Mouse (Mus musculus): ENCODE measurements around the gene Foxp2. TPM values are rescaled to one million over a fixed set of nuclear protein-coding genes. Genes with fewer than 3 reads are reported as not detected.

The Foxp2 gene
- polyA plus RNA-seq, 1 experiment = 0.32 TPM

DNA sequence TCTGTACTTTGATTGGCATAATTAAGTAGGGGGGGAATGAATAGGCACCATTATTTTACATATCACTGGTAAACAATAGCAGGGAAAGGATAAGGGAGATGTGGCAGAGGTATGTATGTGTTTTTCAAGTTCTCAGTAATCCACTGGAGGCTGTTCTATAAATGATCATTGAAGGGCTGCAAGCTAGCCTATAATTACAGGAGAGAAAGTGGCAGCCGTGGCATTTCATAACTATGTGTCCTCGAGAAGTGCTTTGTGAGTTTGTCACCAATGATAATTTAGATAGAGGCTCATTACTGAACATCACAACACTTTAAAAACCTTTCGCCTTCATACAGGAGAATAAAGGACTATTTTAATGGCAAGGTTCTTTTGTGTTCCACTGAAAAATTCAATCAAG, 500.0 kb downstream of the Foxp2 start:
- TF ChIP-seq POLR2A (IDR thresholded peaks at IDR 0.05; ENCODE audit: borderline replicate concordance, low read depth, low read length) = no peak
- no peak for TF ChIP-seq CTCF (IDR thresholded peaks at IDR 0.05; ENCODE audit: low read depth, low read length)
- no peak overlapping the region for H3K4me3 ChIP-seq (ENCODE audit: insufficient read depth, low read length)
- H3K4me1 ChIP-seq (ENCODE audit: control insufficient read depth, insufficient read depth, low read length) = no peaks in the 10 kb centered on the region
- H3K27ac ChIP-seq (ENCODE audit: insufficient read depth, low read depth, low read length) = no peak overlapping the region

DNA sequence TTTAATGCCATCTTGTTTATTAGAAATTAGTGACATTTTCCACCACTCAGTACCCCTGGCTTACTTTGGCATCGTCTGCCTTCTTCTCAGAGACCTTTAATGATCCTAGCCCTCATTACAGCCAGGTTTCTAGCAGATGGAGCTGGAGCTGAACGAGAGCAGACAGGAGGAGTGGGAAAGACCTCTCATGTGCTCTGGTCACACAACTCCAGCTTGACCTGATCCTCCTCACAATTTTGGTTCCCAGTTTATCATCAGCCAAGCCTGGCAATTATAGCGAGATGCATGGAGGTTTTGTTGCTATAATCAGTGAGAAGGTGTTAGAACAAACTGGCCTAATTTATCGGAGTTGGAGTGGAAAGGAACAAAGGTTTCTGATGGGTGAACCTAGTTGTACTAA, 500.9 kb downstream of the Foxp2 start:
- no peak overlapping the region for H3K27ac ChIP-seq (ENCODE audit: insufficient read depth, low read depth, low read length)
- H3K4me1 ChIP-seq (ENCODE audit: control insufficient read depth, insufficient read depth, low read length) = no peaks in the 10 kb centered on the region
- no peak overlapping the region for H3K4me3 ChIP-seq (ENCODE audit: insufficient read depth, low read length)
- TF ChIP-seq POLR2A (IDR thresholded peaks at IDR 0.05; ENCODE audit: borderline replicate concordance, low read depth, low read length) (no peak), CTCF (IDR thresholded peaks at IDR 0.05; ENCODE audit: low read depth, low read length) (no peak)

DNA sequence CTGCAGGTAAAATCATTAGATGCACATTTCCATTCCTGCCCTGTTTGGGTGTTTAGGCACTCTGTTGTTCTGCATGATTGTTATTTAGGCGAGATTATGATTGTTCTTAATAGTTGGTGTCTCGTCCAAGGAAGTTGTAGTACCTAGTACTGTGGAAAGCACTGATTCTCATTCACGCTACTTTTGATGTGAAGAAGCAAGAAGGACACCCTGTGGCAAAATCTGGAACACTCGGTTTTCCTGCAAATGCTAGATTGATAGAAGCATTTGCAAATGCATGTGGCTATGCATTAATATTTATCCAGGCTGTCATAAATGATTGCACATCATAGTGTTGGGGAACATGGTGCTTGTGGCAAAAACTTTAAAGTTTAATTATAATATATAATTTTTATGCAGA, 514.0 kb downstream of the Foxp2 start:
- Histone ChIP-seq H3K4me1 (ENCODE audit: control insufficient read depth, insufficient read depth, low read length) (no peaks in the 10 kb centered on the region), H3K27ac (ENCODE audit: insufficient read depth, low read depth, low read length) (no peak overlapping the region), H3K4me3 (ENCODE audit: insufficient read depth, low read length) (no peak overlapping the region)
- no peak for TF ChIP-seq POLR2A (IDR thresholded peaks at IDR 0.05; ENCODE audit: borderline replicate concordance, low read depth, low read length)
- TF ChIP-seq CTCF (IDR thresholded peaks at IDR 0.05; ENCODE audit: low read depth, low read length) = no peak

DNA sequence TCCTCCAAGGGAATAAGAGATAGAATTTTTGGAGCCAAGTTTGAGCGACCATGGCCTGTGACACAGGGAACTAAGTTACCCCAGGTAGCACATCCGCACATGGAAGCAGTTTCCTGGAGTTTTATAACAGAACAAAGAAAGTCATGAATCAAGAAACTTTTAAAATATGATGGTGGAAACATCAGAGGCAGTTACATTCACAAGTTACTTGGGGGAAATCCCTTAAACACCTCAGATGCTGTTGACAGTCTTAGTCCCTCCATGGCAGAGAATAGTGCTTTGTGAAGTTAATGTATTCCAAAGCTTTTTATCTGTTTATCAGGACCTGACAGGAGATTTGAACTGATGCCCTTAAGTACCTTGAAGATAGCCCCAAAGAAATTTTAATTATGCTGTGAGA, 558.6 kb downstream of the Foxp2 start:
- no peak overlapping the region for H3K4me3 ChIP-seq (ENCODE audit: insufficient read depth, low read length)
- H3K27ac ChIP-seq (ENCODE audit: insufficient read depth, low read depth, low read length) = no peak overlapping the region
- peaks cover 4% of the 10 kb centered on the region; the same call in 1 of the 2 replicates for H3K4me1 ChIP-seq (ENCODE audit: control insufficient read depth, insufficient read depth, low read length)
- TF ChIP-seq CTCF (IDR thresholded peaks at IDR 0.05; ENCODE audit: low read depth, low read length) (no peak), POLR2A (IDR thresholded peaks at IDR 0.05; ENCODE audit: borderline replicate concordance, low read depth, low read length) (no peak)

DNA sequence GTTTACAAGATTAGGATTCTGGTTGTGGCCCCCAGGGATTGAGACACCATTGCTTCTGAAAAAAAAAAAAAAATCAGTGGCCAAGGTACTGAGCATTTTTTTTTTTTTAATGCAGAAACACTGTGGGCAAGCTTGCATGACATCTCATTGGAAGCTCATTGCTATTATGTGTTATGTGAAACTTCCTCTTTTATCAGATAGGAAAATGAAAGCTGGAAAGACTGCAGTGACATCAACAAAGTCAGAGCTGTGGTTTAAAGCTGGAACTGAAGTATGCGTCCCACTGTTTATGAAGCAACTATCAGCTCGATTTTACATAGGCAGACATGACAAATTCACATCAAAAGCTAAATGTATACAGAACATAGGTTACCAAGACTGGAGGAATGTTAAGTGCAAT, 562.2 kb downstream of the Foxp2 start:
- TF ChIP-seq CTCF (IDR thresholded peaks at IDR 0.05; ENCODE audit: low read depth, low read length) (no peak), POLR2A (IDR thresholded peaks at IDR 0.05; ENCODE audit: borderline replicate concordance, low read depth, low read length) (no peak)
- H3K4me3 ChIP-seq (ENCODE audit: insufficient read depth, low read length) = no peak overlapping the region
- H3K27ac ChIP-seq (ENCODE audit: insufficient read depth, low read depth, low read length) = no peak overlapping the region
- peaks cover 4% of the 10 kb centered on the region; the same call in 1 of the 2 replicates for H3K4me1 ChIP-seq (ENCODE audit: control insufficient read depth, insufficient read depth, low read length)

DNA sequence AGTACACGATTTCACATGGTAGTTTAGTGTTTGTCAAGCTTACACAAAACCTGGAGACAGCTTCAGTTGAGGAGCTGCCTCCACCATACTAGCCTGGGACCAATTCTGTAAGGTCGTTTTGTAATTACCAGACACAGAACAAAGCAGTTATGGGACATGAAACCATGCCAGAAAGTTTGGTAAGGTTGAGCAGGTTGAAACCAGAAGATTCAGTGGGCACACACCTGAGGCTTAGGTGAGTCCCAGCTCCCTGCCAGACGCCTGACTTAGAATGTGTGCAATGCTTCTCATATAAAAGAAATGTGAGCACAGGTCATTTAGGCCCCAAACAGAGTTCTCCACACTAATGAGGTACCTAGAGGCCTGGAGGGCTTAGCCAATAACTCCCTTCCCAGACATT, 564.3 kb downstream of the Foxp2 start:
- TF ChIP-seq CTCF (IDR thresholded peaks at IDR 0.05; ENCODE audit: low read depth, low read length) (no peak), POLR2A (IDR thresholded peaks at IDR 0.05; ENCODE audit: borderline replicate concordance, low read depth, low read length) (no peak)
- H3K27ac ChIP-seq (ENCODE audit: insufficient read depth, low read depth, low read length) = no peak overlapping the region
- peaks cover 4% of the 10 kb centered on the region; the same call in 1 of the 2 replicates for H3K4me1 ChIP-seq (ENCODE audit: control insufficient read depth, insufficient read depth, low read length)
- no peak overlapping the region for H3K4me3 ChIP-seq (ENCODE audit: insufficient read depth, low read length)

DNA sequence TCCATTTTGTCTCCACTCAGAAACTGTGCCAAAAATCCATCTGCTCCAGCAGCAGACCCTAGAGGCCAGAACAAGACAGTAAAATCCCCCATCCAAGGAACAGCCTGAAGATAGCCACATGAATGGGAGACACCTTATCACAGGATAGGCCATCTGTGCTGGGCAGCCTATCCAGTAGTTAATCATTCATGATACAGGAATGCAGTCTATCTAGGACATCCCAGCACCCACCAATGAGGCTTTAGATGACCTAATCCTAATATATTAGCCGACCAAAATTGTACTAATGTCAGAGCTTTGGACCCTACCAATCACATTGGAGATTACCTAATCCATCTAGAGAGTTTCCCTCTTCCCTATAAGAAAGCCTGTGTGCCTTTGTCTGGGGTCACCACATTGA, 565.5 kb downstream of the Foxp2 start:
- Histone ChIP-seq H3K4me1 (ENCODE audit: control insufficient read depth, insufficient read depth, low read length) (peaks cover 4% of the 10 kb centered on the region; the same call in 1 of the 2 replicates), H3K27ac (ENCODE audit: insufficient read depth, low read depth, low read length) (no peak overlapping the region), H3K4me3 (ENCODE audit: insufficient read depth, low read length) (no peak overlapping the region)
- TF ChIP-seq CTCF (IDR thresholded peaks at IDR 0.05; ENCODE audit: low read depth, low read length) = no peak
- TF ChIP-seq POLR2A (IDR thresholded peaks at IDR 0.05; ENCODE audit: borderline replicate concordance, low read depth, low read length) = no peak

DNA sequence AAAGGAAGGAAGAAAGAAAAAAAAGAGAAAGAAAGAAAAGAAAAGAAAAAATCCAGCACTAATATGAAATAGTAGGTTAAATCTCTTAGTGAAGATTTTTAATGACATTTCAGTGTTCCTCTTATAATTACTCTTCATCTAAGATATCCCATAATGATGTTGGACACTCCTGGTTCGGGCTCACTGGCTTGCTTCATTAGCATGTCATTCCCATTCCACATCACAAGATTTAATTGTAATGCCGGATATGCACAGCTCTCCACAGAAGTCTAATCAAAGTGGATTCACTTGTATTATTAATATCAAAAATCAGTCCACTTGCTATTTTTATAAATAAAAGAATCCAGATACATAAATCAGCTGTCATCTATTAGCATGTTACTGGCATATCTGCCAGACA, 585.8 kb downstream of the Foxp2 start:
- no peaks in the 10 kb centered on the region for H3K4me1 ChIP-seq (ENCODE audit: control insufficient read depth, insufficient read depth, low read length)
- H3K4me3 ChIP-seq (ENCODE audit: insufficient read depth, low read length) = no peak overlapping the region
- TF ChIP-seq POLR2A (IDR thresholded peaks at IDR 0.05; ENCODE audit: borderline replicate concordance, low read depth, low read length) (no peak), CTCF (IDR thresholded peaks at IDR 0.05; ENCODE audit: low read depth, low read length) (no peak)
- no peak overlapping the region for H3K27ac ChIP-seq (ENCODE audit: insufficient read depth, low read depth, low read length)

Other genes with a start within 250 kb of the Foxp2 start
- not detected in 2 replicates for gene Ppp1r3a, start 146.1 kb upstream of the Foxp2 start, polyA plus RNA-seq (2012; ENCODE audit: insufficient read depth, insufficient read length, missing spikeins)